Mouse (Mus musculus) lung, adult 2 months (tissue): ENCODE results near the gene Ldlrad3.

ENCODE experiments used
- CTCF ChIP-seq: fragments of 200-500 bp; IDR thresholded peaks from 2 replicates; pipeline ENCODE4 v1.5.1; 2011; ENCODE audit warnings: mild to moderate bottlenecking, low read length, control low read depth; ENCODE audit not compliant: insufficient read depth
- POLR2A ChIP-seq: fragments of 200-500 bp; IDR thresholded peaks from 2 replicates; pipeline ENCODE4 v1.6.1; 2011; ENCODE audit warnings: low read depth, mild to moderate bottlenecking, control low read depth, low read length, borderline replicate concordance; ENCODE audit errors: extremely low read depth

GRCm38 (mm10) chr2:102142654-102143271, 43.4 kb downstream of the Ldlrad3 start:
- TF ChIP-seq CTCF (no peak), POLR2A (no peak)
